Mouse (Mus musculus): ENCODE measurements at regions not wholly inside any gene's neighbourhood (a gene's known extent, or its start where the extent isn't known, plus 50 kb on each side); places are given as distances from the start of the nearest gene placed in this dataset.
"Not testable (repeated sequence)": the region's sequence is repeated elsewhere in the genome, so short reads cannot be mapped to it uniquely, and the experiment has no call there.

DNA sequence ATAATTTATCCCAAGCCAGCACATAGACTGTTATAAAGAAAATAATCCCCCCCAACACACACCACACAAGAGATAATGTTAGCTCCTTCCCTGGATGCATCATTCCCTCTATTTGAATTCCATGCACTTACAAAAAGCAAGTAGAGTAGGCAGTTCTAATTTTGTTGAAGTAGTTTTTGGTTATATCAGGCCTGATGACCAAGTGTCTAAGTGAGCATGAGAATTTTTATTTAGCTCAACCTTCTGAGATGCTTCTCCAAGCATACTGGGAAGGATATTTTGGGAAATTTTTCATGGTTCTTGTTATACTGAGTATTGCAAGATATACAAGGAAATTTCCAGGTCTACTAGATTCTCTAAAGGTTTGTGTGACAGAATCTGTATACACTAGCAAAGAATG, 205.5 kb upstream of the Flrt2 start:
- ATAC-seq (replicated peaks; ENCODE audit: insufficient number of reproducible peaks, low FRiP score, low TSS enrichment, low read depth) = no peak
- Histone ChIP-seq H3K9me3 (replicated peaks; ENCODE audit: control insufficient read depth, low read length) (no peaks in the 10 kb centered on the region), H3K4me1 (ENCODE audit: control insufficient read depth, insufficient read depth, low read length) (no peaks in the 10 kb centered on the region), H3K4me2 (ENCODE audit: low read depth, low read length) (no peak overlapping the region), H3K4me3 (ENCODE audit: low read depth, low read length) (no peak overlapping the region), H3K27me3 (ENCODE audit: control insufficient read depth, insufficient read depth, low read length) (no peaks in the 10 kb centered on the region), H3K9ac (replicated peaks; ENCODE audit: low read length) (no peak overlapping the region), H3K27ac (replicated peaks; ENCODE audit: low read depth, low read length) (no peak overlapping the region), H3K36me3 (replicated peaks; ENCODE audit: control insufficient read depth, insufficient read depth, low read depth, low read length) (no peaks in the 10 kb centered on the region)
- DNase-seq (ENCODE audit: low spot score) = no peak

DNA sequence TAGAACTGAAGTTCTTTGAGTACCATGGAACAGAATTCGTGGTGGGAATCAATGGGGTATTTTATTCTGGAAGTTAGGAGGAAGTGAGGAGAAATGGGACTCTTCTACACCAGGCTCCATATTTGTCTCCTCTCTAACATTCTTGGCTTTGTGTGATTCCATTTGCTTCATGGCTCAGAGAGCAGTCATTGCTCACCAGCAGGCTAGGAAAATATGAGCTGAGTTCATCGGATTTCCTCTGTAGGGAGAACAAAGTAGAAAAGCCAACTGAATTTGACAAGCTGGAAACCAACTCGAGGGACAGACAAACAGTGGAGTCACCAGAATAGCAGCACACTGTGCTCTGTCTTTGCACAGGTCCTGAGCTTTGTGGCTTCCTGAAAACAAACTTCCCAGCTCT, 203.7 kb upstream of the Flrt2 start:
- no peak overlapping the region for H3K9ac ChIP-seq (replicated peaks; ENCODE audit: low read length)
- H3K9me3 ChIP-seq (replicated peaks; ENCODE audit: control insufficient read depth, low read length) = no peaks in the 10 kb centered on the region
- H3K4me1 ChIP-seq (ENCODE audit: control insufficient read depth, insufficient read depth, low read length) = no peaks in the 10 kb centered on the region
- H3K4me3 ChIP-seq (ENCODE audit: low read depth, low read length) = no peak overlapping the region
- H3K27ac ChIP-seq (replicated peaks; ENCODE audit: low read depth, low read length) = no peak overlapping the region
- WGBS = 55% methylated on average over 3 of the region's 3 CpGs
- ATAC-seq (replicated peaks; ENCODE audit: insufficient number of reproducible peaks, low FRiP score, low TSS enrichment, low read depth) (no peak), DNase-seq (ENCODE audit: low spot score) (no peak)
- no peak overlapping the region for H3K4me2 ChIP-seq (ENCODE audit: low read depth, low read length)
- H3K27me3 ChIP-seq (ENCODE audit: control insufficient read depth, insufficient read depth, low read length) = no peaks in the 10 kb centered on the region
- no peaks in the 10 kb centered on the region for H3K36me3 ChIP-seq (replicated peaks; ENCODE audit: control insufficient read depth, insufficient read depth, low read depth, low read length)

DNA sequence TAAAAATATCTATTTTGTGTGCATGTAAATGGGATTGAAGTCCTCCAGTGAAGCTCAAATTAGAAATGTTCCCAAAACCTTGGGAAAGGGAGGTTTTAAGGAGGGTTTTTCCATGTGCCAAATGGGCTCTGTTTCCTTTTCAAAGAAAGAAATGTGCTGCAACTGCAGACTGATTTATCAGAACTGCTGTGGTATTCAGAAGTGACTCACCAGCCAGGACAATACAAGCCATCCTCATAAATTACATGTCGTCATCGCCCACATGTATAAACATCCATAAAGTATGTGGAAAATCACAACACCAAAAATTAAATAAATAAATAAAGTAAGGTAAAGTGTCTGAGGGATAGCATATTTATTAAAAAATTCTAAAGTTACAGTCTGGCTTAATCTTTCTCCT, 202.7 kb upstream of the Flrt2 start:
- no peak for ATAC-seq (replicated peaks; ENCODE audit: insufficient number of reproducible peaks, low FRiP score, low TSS enrichment, low read depth)

DNA sequence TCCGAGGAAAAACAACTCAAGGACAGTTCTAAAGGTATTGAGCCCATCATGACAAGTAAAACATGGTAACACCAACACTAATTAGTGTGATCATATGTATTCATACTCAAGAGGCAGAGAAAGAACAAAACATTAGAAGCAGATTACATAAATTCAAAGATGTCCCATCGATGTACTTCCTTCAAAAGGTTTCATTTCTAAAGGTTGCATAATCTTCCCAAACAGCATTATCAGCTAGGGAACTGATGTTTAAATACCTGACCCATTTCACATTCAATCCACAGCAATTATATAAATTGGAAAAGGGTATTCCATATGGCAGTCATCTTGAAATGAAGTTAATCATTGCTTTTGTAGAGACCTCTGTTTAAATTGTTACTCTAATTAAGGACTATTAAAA, 202.2 kb upstream of the Flrt2 start:
- Histone ChIP-seq H3K9me3 (replicated peaks; ENCODE audit: control insufficient read depth, low read length) (no peaks in the 10 kb centered on the region), H3K9ac (replicated peaks; ENCODE audit: low read length) (no peak overlapping the region), H3K27ac (replicated peaks; ENCODE audit: low read depth, low read length) (no peak overlapping the region), H3K27me3 (ENCODE audit: control insufficient read depth, insufficient read depth, low read length) (no peaks in the 10 kb centered on the region), H3K4me3 (ENCODE audit: low read depth, low read length) (no peak overlapping the region), H3K36me3 (replicated peaks; ENCODE audit: control insufficient read depth, insufficient read depth, low read depth, low read length) (no peaks in the 10 kb centered on the region), H3K4me2 (ENCODE audit: low read depth, low read length) (no peak overlapping the region), H3K4me1 (ENCODE audit: control insufficient read depth, insufficient read depth, low read length) (no peaks in the 10 kb centered on the region)
- ATAC-seq (replicated peaks; ENCODE audit: insufficient number of reproducible peaks, low FRiP score, low TSS enrichment, low read depth) (no peak), DNase-seq (ENCODE audit: low spot score) (no peak)
- 83% methylated on average over 2 of the region's 2 CpGs for WGBS

More for the DNA sequence above, 202.7 kb upstream of the Flrt2 start:
- no peaks in the 10 kb centered on the region for H3K4me1 ChIP-seq (ENCODE audit: control insufficient read depth, insufficient read depth, low read length)
- H3K4me2 ChIP-seq (ENCODE audit: low read depth, low read length) = no peak overlapping the region
- H3K9me3 ChIP-seq (replicated peaks; ENCODE audit: control insufficient read depth, low read length) = no peaks in the 10 kb centered on the region
- no peaks in the 10 kb centered on the region for H3K27me3 ChIP-seq (ENCODE audit: control insufficient read depth, insufficient read depth, low read length)
- H3K9ac ChIP-seq (replicated peaks; ENCODE audit: low read length) = no peak overlapping the region
- 93% methylated on average over 2 of the region's 2 CpGs for WGBS
- no peaks in the 10 kb centered on the region for H3K36me3 ChIP-seq (replicated peaks; ENCODE audit: control insufficient read depth, insufficient read depth, low read depth, low read length)
- no peak overlapping the region for H3K4me3 ChIP-seq (ENCODE audit: low read depth, low read length)
- DNase-seq (ENCODE audit: low spot score) = no peak
- H3K27ac ChIP-seq (replicated peaks; ENCODE audit: low read depth, low read length) = no peak overlapping the region

DNA sequence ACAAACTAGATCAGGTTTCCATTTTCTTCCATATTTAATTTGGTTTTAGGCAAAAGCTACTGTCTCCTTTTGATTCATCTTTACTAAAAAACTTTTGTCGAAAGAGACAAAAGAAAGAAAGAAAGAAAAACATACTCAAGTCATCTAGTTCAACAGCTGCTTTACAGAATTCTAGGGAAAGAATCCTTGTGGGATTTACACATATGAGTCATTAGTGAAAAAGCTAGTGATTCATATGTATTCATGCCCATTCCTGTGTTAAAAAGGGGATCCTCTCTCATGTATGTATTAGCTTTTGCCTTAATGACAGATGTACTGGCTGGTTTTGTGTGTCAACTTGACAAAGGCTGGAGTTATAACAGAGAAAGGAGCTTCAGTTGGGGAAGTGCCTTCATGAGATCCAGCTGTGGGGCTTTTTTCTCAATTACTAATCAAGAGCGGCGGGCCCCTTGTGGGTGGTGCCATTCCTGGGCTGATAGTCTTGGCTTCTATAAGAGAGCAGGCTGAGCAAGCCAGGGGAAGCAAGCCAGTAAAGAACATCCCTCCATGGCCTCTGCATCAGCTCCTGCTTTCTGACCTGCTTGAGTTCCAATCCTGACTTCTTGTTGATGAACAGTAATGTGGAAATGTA, 200.1 kb upstream of the Flrt2 start:
- H3K9ac ChIP-seq (replicated peaks; ENCODE audit: low read length); ATAC-seq (replicated peaks; ENCODE audit: insufficient number of reproducible peaks, low FRiP score, low TSS enrichment, low read depth); H3K27me3 ChIP-seq (ENCODE audit: control insufficient read depth, insufficient read depth, low read length); H3K4me3 ChIP-seq (ENCODE audit: low read depth, low read length); H3K27ac ChIP-seq (replicated peaks; ENCODE audit: low read depth, low read length); H3K4me1 ChIP-seq (ENCODE audit: control insufficient read depth, insufficient read depth, low read length); H3K36me3 ChIP-seq (replicated peaks; ENCODE audit: control insufficient read depth, insufficient read depth, low read depth, low read length); H3K9me3 ChIP-seq (replicated peaks; ENCODE audit: control insufficient read depth, low read length); H3K4me2 ChIP-seq (ENCODE audit: low read depth, low read length): not testable (repeated sequence)
- DNase-seq (ENCODE audit: low spot score) = peak; percentile 50
- WGBS = 30% methylated on average over 3 of the region's 3 CpGs

DNA sequence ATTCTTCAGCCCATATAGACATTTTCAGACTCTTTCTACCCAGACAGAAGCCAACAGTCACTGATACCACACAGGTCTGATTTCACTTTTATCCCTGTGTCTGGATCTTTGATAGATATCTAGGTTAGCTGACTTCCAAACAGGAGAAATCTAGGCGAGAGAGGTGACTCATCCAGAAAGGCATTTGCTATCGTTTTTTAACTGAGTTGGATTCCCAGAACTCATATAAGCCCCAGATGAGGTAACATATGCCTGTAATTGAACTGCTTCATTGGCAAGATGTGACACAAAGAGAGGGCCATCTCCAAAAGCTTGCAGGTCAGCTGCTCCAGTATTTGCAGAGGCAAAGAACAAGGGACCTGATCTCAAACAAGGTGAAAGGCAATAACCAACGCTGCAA, 190.6 kb upstream of the Flrt2 start:
- Histone ChIP-seq H3K9ac (replicated peaks; ENCODE audit: low read length) (no peak overlapping the region), H3K4me3 (ENCODE audit: low read depth, low read length) (no peak overlapping the region), H3K4me2 (ENCODE audit: low read depth, low read length) (no peak overlapping the region), H3K27ac (replicated peaks; ENCODE audit: low read depth, low read length) (no peak overlapping the region), H3K9me3 (replicated peaks; ENCODE audit: control insufficient read depth, low read length) (no peaks in the 10 kb centered on the region), H3K4me1 (ENCODE audit: control insufficient read depth, insufficient read depth, low read length) (no peaks in the 10 kb centered on the region), H3K36me3 (replicated peaks; ENCODE audit: control insufficient read depth, insufficient read depth, low read depth, low read length) (no peaks in the 10 kb centered on the region), H3K27me3 (ENCODE audit: control insufficient read depth, insufficient read depth, low read length) (no peaks in the 10 kb centered on the region)
- WGBS = 87% methylated on average over 3 of the region's 3 CpGs
- DNase-seq (ENCODE audit: low spot score) = no peak
- no peak for ATAC-seq (replicated peaks; ENCODE audit: insufficient number of reproducible peaks, low FRiP score, low TSS enrichment, low read depth)

DNA sequence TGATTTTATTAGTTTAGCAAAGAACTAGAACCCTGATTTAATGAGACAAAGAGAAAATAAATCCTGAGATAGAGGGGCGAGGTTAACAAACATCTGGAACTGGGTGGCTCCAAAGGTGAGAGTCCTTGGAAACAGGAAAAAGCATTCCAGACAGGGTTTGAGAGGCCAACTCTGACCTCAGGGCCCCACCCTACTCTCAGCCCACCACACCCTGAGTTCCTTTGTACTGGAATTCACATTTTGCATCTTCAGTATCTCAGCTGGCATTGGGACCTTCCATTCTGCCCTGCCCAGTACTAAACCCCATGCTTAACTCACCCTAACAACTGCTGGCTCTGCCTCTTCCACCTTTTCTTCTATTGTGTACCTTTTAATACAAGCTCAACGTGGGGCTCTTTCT, 172.0 kb upstream of the Flrt2 start:
- WGBS = 78% methylated on average over 2 of the region's 2 CpGs

DNA sequence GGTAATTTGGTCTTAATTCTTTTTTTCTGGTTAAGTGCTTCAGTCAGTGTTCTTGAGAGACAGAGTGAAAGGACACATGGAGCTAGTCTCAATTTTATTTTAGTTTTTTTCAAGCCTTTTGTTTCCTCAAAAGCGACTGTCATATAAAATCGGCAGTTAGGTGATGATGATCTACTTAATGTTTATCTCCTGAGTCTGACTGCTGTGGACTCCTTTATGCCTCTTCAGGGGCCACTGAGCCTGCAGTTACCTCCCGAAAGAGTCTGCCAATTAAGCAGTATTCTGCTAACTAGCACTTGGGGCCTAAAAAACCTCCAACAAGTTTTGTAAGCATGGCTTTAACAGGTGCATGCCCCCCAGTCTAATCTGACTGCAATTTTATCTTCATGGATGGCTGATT, 170.0 kb upstream of the Flrt2 start:
- Histone ChIP-seq H3K9me3 (replicated peaks; ENCODE audit: control insufficient read depth, low read length) (no peaks in the 10 kb centered on the region), H3K4me2 (ENCODE audit: low read depth, low read length) (no peak overlapping the region), H3K4me3 (ENCODE audit: low read depth, low read length) (no peak overlapping the region), H3K9ac (replicated peaks; ENCODE audit: low read length) (no peak overlapping the region), H3K27me3 (ENCODE audit: control insufficient read depth, insufficient read depth, low read length) (no peaks in the 10 kb centered on the region), H3K36me3 (replicated peaks; ENCODE audit: control insufficient read depth, insufficient read depth, low read depth, low read length) (no peaks in the 10 kb centered on the region), H3K4me1 (ENCODE audit: control insufficient read depth, insufficient read depth, low read length) (no peaks in the 10 kb centered on the region), H3K27ac (replicated peaks; ENCODE audit: low read depth, low read length) (no peak overlapping the region)
- no peak for ATAC-seq (replicated peaks; ENCODE audit: insufficient number of reproducible peaks, low FRiP score, low TSS enrichment, low read depth)
- 74% methylated on average over 3 of the region's 3 CpGs for WGBS
- no peak for DNase-seq (ENCODE audit: low spot score)

More for the DNA sequence above, 172.0 kb upstream of the Flrt2 start:
- Histone ChIP-seq H3K9ac (replicated peaks; ENCODE audit: low read length) (no peak overlapping the region), H3K27me3 (ENCODE audit: control insufficient read depth, insufficient read depth, low read length) (no peaks in the 10 kb centered on the region), H3K27ac (replicated peaks; ENCODE audit: low read depth, low read length) (no peak overlapping the region), H3K9me3 (replicated peaks; ENCODE audit: control insufficient read depth, low read length) (no peaks in the 10 kb centered on the region), H3K4me3 (ENCODE audit: low read depth, low read length) (no peak overlapping the region), H3K36me3 (replicated peaks; ENCODE audit: control insufficient read depth, insufficient read depth, low read depth, low read length) (no peaks in the 10 kb centered on the region), H3K4me2 (ENCODE audit: low read depth, low read length) (no peak overlapping the region), H3K4me1 (ENCODE audit: control insufficient read depth, insufficient read depth, low read length) (no peaks in the 10 kb centered on the region)
- ATAC-seq (replicated peaks; ENCODE audit: insufficient number of reproducible peaks, low FRiP score, low TSS enrichment, low read depth) (no peak), DNase-seq (ENCODE audit: low spot score) (no peak)

Measured in embryonic facial prominence, embryonic 11.5 days (tissue).